Mouse (Mus musculus) testis, adult 2 months (tissue): ENCODE measurements at regions not wholly inside any gene's neighbourhood (a gene's known extent, or its start where the extent isn't known, plus 50 kb on each side); places are given as distances from the start of the nearest gene placed in this dataset.
A peak's percentile ranks its signal among the peaks of the same experiment; 100 is the strongest.

ENCODE experiments used
- H3K27ac ChIP-seq: fragments of 200-500 bp; 2 replicates; pipeline ENCODE4 v1.5.1; 2012; ENCODE audit warnings: low read depth, low read length; ENCODE audit not compliant: control insufficient read depth, insufficient read depth
- H3K27me3 ChIP-seq: fragments of 200-500 bp; 2 replicates; pipeline ENCODE4 v1.6.1; 2012; ENCODE audit warnings: mild to moderate bottlenecking, low read length, moderate library complexity; ENCODE audit not compliant: control insufficient read depth, insufficient read depth
- H3K36me3 ChIP-seq: fragments of 200-500 bp; 2 replicates; pipeline ENCODE4 v1.6.1; 2012; ENCODE audit warnings: mild to moderate bottlenecking, low read length; ENCODE audit not compliant: control insufficient read depth, insufficient read depth
- H3K4me1 ChIP-seq: fragments of 200-500 bp; 2 replicates; pipeline ENCODE4 v1.6.1; 2012; ENCODE audit warnings: low read length; ENCODE audit not compliant: control insufficient read depth, insufficient read depth
- H3K4me3 ChIP-seq: fragments of 200-500 bp; 2 replicates; pipeline ENCODE4 v1.5.1; 2012; ENCODE audit warnings: low read depth, mild to moderate bottlenecking, low read length, moderate library complexity, mixed read lengths; ENCODE audit not compliant: control insufficient read depth
- CTCF ChIP-seq: fragments of 200-500 bp; IDR thresholded peaks from 2 replicates; pipeline ENCODE4 v1.5.1; 2012; ENCODE audit warnings: low read depth, mild to moderate bottlenecking, inconsistent platforms, low read length, moderate library complexity; ENCODE audit not compliant: control insufficient read depth, insufficient read depth, insufficient replicate concordance
- POLR2A ChIP-seq: fragments of 200-500 bp; IDR thresholded peaks from 2 replicates; pipeline ENCODE4 v1.6.1; 2012; ENCODE audit warnings: low read depth, mild to moderate bottlenecking, inconsistent platforms, low read length, moderate library complexity; ENCODE audit not compliant: control insufficient read depth

DNA sequence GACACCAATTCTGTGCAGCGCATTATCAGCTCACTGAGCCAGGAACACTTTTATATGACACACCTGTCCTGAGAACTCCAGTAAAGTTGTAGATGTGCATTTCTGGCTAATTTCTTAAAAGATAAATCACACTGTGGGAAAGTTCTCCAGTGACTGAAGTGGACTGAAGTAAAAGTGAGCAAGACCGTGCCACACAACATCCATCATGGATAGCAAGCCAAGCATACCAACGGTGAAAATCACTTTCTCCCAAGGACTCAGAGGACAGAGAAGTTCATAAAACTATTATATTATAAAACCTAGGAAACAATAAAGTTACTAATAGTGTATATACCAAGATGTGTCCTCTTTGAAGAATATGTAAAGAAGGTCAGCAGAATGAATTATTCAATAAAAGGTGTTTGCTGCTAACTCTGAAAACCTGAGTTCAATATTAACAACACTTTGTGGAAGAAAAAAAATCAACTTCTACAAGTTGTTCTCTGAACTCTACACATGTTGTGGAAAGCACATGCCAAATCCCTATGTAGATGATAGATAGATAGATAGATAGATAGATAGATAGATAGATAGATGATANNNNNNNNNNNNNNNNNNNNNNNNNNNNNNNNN, 298.2 kb upstream of the Igbp1b start:
- no peak overlapping the region for H3K27ac ChIP-seq
- H3K4me3 ChIP-seq = no peak overlapping the region
- H3K4me1 ChIP-seq = no peaks in the 10 kb centered on the region
- TF ChIP-seq CTCF (no peak), POLR2A (no peak)
- H3K36me3 ChIP-seq = no peaks in the 10 kb centered on the region
- no peaks in the 10 kb centered on the region for H3K27me3 ChIP-seq

DNA sequence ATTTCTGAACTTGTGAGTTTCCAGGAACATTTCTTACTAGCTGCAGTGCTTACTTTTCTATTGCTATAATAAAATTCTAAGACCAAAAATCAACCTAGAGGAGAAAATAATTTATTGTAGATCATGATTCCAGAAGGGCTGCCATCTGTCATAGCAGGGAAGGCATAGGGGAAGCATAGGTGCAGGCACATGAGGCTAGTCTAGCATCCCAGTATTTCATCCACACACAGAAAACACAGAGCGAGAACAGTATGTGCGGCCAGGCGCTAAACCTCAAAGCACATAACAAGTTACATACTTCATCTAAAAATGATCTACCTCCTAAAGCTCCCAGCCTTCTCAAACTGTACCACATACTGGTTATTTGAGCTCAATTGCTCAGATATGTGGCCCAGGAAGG, 292.5 kb upstream of the Igbp1b start:
- H3K4me1 ChIP-seq = no peaks in the 10 kb centered on the region
- no peaks in the 10 kb centered on the region for H3K36me3 ChIP-seq
- H3K4me3 ChIP-seq = no peak overlapping the region
- no peak overlapping the region for H3K27ac ChIP-seq
- no peaks in the 10 kb centered on the region for H3K27me3 ChIP-seq
- TF ChIP-seq CTCF (no peak), POLR2A (no peak)

DNA sequence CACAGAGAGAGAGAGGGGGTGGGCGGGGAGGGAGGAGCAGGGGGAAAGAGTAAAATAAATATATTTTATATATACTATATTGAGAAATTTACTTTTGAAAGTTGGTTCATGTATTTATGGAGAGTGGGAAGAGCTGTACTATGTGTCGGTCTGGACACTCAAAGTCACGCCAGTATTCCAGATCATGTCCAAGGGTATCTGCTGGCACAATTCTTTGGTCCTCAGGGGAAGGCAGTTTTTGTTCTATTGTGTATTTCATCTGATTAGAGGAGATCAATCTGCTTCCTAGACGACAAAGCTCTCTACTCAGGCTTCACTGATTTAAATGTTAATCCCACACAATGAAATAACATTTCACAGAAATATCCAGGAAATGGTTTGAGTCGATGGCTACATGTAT, 288.3 kb upstream of the Igbp1b start:
- Histone ChIP-seq H3K4me3 (no peak overlapping the region), H3K27me3 (no peaks in the 10 kb centered on the region), H3K36me3 (no peaks in the 10 kb centered on the region), H3K27ac (no peak overlapping the region), H3K4me1 (no peaks in the 10 kb centered on the region)
- TF ChIP-seq POLR2A = no peak
- no peak for TF ChIP-seq CTCF

DNA sequence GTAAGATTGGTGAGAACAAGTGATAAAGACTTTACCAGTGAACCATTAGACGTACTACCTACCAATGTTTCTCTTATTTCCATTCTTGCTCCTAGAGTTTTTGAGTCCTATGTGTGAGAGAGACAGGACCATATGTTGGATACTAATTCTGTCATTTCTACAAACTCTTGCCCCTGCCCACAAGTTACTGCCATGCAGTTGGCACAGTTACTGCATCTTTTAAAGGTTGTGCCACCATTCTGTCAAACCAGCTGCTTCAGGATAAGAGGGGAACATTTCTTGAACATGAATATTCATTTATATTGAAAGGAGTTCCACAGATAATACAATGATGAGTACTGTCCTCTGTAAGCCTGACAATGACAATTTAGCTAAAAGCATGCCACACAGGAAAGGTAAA, 287.1 kb upstream of the Igbp1b start:
- TF ChIP-seq POLR2A (no peak), CTCF (no peak)
- Histone ChIP-seq H3K4me3 (no peak overlapping the region), H3K4me1 (no peaks in the 10 kb centered on the region), H3K27me3 (no peaks in the 10 kb centered on the region), H3K27ac (no peak overlapping the region), H3K36me3 (no peaks in the 10 kb centered on the region)

DNA sequence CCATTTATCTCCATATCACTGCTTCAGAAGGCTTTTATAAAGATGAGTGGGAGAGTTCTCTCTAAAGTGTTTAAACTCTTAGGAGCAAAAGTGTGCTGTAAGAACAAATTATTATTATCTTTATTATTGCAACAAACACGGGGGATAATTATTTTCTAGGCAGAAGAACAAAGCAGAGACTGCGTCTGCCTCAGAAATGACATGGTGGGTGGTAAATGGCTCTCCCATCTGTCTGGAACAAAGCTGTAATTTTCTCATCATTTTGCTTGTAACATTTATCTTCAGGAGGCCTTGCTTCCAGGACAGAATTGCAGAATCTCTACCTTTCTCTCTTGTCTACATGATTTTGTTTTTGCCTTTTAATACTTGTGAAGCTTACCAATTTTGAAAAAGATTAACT, 261.8 kb upstream of the Igbp1b start:
- Histone ChIP-seq H3K27ac (no peak overlapping the region), H3K27me3 (no peaks in the 10 kb centered on the region), H3K36me3 (no peaks in the 10 kb centered on the region), H3K4me3 (no peak overlapping the region), H3K4me1 (no peaks in the 10 kb centered on the region)
- TF ChIP-seq POLR2A (no peak), CTCF (no peak)

DNA sequence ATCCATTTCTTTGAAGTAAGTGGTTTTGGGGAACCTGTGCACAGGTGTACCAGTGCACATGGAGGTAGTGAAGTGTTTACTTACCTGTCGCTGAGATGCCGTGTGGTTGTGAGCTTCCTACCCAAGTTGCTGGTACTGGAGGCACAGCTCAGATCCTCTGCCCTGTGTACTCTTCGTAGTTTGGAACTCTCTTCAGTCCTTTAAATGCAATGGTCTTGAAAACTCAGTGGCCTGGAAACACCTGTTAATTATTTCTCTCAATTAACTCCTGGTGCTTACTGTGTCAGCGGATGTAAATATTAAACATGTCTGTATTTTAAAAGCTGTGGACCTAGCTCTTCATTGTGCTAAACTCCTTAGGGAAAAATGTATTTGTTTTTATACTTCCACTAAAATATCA, 261.2 kb upstream of the Igbp1b start:
- Histone ChIP-seq H3K27me3 (no peaks in the 10 kb centered on the region), H3K4me1 (no peaks in the 10 kb centered on the region), H3K36me3 (no peaks in the 10 kb centered on the region), H3K27ac (no peak overlapping the region), H3K4me3 (no peak overlapping the region)
- TF ChIP-seq CTCF (no peak), POLR2A (no peak)

DNA sequence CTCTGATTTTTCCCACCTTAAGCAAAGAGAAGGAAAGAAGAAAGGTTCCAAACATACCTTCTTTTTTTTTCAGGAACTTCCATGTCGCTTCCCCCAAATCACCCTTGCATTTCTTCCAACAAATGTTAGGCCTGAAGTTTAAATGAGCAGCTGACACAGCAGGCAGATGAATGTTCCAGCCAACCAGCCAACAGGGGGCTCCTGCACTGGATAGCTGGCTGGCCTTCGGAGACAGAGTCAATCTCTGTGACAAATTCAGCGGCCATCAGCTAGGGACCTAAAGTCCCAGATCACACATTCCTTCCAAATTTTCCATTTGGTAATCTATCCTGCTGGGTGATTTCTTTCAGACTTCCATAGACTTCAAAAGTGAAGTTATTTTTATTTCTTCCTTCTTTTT, 256.6 kb upstream of the Igbp1b start:
- Histone ChIP-seq H3K36me3 (no peaks in the 10 kb centered on the region), H3K27ac (no peak overlapping the region), H3K27me3 (no peaks in the 10 kb centered on the region), H3K4me3 (no peak overlapping the region), H3K4me1 (no peaks in the 10 kb centered on the region)
- TF ChIP-seq CTCF (no peak), POLR2A (no peak)

DNA sequence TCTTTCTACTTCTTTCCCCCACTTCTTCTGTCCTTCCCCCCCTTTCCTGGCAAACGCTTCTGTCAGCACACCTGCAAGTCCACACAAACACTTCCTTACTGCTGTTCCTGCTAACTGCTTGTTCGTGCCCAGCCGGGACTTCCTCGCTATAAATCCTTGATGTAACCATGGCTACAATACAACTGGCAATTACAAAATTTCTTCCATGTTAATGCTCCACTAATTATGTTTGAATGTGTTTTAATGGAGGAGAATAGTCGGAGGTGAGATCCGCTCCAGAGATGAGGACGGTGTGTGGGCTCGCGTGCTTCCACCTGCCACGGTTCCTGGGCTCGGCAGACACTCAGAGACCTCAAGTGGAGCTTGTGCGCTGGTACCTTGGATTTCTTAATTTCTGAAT, 215.3 kb upstream of the Igbp1b start:
- no peaks in the 10 kb centered on the region for H3K27me3 ChIP-seq
- no peaks in the 10 kb centered on the region for H3K36me3 ChIP-seq
- peak overlapping the region; percentile 34; the same call in 1 of the 2 replicates for H3K4me3 ChIP-seq
- no peaks in the 10 kb centered on the region; the same call in 1 of the 2 replicates for H3K4me1 ChIP-seq
- TF ChIP-seq POLR2A (no peak), CTCF (no peak)
- H3K27ac ChIP-seq = no peak overlapping the region
